Mouse (Mus musculus) CH12.LX (cell line): ENCODE measurements around the gene Slc16a9. TPM values are rescaled to one million over a fixed set of nuclear protein-coding genes. Genes with fewer than 3 reads are reported as not detected.

Experiments used
- DNase-seq: peaks from one replicate; pipeline ENCODE4 v3.0.0-alpha.2; 2013; ENCODE audit errors: extremely low read depth
- H3K27ac ChIP-seq: 2 replicates; pipeline ENCODE4 v1.5.1; 2012; ENCODE audit warnings: low read depth, mild to moderate bottlenecking, control low read depth, moderate library complexity; ENCODE audit not compliant: insufficient read depth
- H3K27me3 ChIP-seq: replicated peaks from 2 replicates; pipeline ENCODE3; 2012; ENCODE audit warnings: inconsistent platforms
- H3K36me3 ChIP-seq, 2 experiments: replicated peaks in 1 of 2; 2 replicates each; pipeline versions ENCODE3 to v1.6.1; 2012; ENCODE audit warnings: inconsistent platforms in 1 of 2, low read length in 1 of 2, mild to moderate bottlenecking in 1 of 2, mixed read lengths in 1 of 2, moderate library complexity in 1 of 2; ENCODE audit not compliant: control insufficient read depth in 1 of 2, insufficient read depth in 1 of 2
- H3K4me1 ChIP-seq, 2 experiments: 2 replicates each; pipeline ENCODE4 v1.6.1; 2012; ENCODE audit warnings: inconsistent platforms in 1 of 2, moderate library complexity in 1 of 2; ENCODE audit not compliant: insufficient read depth in 2 of 2, control insufficient read depth in 1 of 2
- H3K4me2 ChIP-seq: 2 replicates; pipeline ENCODE4 v1.6.1; 2012; ENCODE audit warnings: low read depth, mild to moderate bottlenecking, control low read depth; ENCODE audit not compliant: poor library complexity, insufficient read depth, severe bottlenecking
- H3K4me3 ChIP-seq, 3 experiments: fragments of 150-350 bp in 1 of 3; sonication (generic) in 1 of 3; replicated peaks in 1 of 3; 2 replicates each; pipeline versions ENCODE3 to v1.5.1; 2011 to 2012; ENCODE audit warnings: low read depth in 2 of 3, low read length in 2 of 3, mild to moderate bottlenecking in 2 of 3, moderate library complexity in 2 of 3, control low read depth in 1 of 3, improper control_type of control experiment in 1 of 3, inconsistent platforms in 1 of 3, mixed read lengths in 1 of 3; ENCODE audit not compliant: poor library complexity in 1 of 3
- H3K79me2 ChIP-seq: replicated peaks from 2 replicates; pipeline ENCODE4 v1.6.1; 2012; ENCODE audit warnings: mild to moderate bottlenecking, moderate library complexity; ENCODE audit not compliant: control insufficient read depth, poor library complexity, insufficient read depth, severe bottlenecking; ENCODE audit errors: extremely low read depth
- H3K9ac ChIP-seq: 2 replicates; pipeline ENCODE4 v1.6.1; 2012; ENCODE audit warnings: low read depth, mild to moderate bottlenecking, control low read depth, moderate library complexity; ENCODE audit not compliant: insufficient read depth
- H3K9me3 ChIP-seq: replicated peaks from 2 replicates; pipeline ENCODE3; 2012; ENCODE audit warnings: low read length, inconsistent platforms, mixed read lengths
- ETS1 ChIP-seq: conservative IDR thresholded peaks from 2 replicates; pipeline ENCODE4 v1.6.1; 2012; ENCODE audit warnings: low read depth, mild to moderate bottlenecking, inconsistent platforms, low read length, improper control_type of control experiment, moderate library complexity
- JUN ChIP-seq: IDR thresholded peaks from 2 replicates; pipeline ENCODE4 v1.6.1; 2011; ENCODE audit warnings: low read depth, mild to moderate bottlenecking, low read length, improper control_type of control experiment, moderate library complexity; ENCODE audit not compliant: insufficient read depth
- MEF2A ChIP-seq: IDR thresholded peaks from 2 replicates; pipeline ENCODE4 v1.6.1; 2014; ENCODE audit warnings: low read depth, mild to moderate bottlenecking, inconsistent platforms, low read length, improper control_type of control experiment, borderline replicate concordance
- dilution Hi-C: fragments of 300-500 bp; cut with MboI; formaldehyde crosslinking; loops from 2 replicates; pipeline ENCODE4 v1.14.3; 2020; ENCODE audit warnings: low sequenced_read_pairs; ENCODE audit not compliant: extremely low pct_unique_long_range_greater_than_20kb, extremely low pct_ligation_motif_present
- in situ Hi-C: fragments of 300-500 bp; cut with MboI; formaldehyde crosslinking; loops from 3 replicates; pipeline ENCODE4 v1.14.3; 2019; ENCODE audit warnings: low sequenced_read_pairs, low pct_ligation_motif_present, low pct_unique_long_range_greater_than_20kb, mixed read lengths
- polyA plus RNA-seq: library from polyadenylated mRNA; unstranded; fragments of >175 nt; gene quantifications from 2 replicates; pipeline ENCODE4 v1.2.1, GENCODE M21; 2012; ENCODE audit warnings: low read depth; ENCODE audit not compliant: insufficient read length
- total RNA-seq, 2 experiments: library from RNA; depleted of rRNA; stranded (reverse); fragments of 300-350 nt in 1 of 2; fragments of >200 nt in 1 of 2; gene quantifications; 2 replicates each; pipeline ENCODE4 v1.2.3; 2012 to 2014

Slc16a9 gene
- total and polyA plus RNA-seq, 3 experiments, result not detected

DNA sequence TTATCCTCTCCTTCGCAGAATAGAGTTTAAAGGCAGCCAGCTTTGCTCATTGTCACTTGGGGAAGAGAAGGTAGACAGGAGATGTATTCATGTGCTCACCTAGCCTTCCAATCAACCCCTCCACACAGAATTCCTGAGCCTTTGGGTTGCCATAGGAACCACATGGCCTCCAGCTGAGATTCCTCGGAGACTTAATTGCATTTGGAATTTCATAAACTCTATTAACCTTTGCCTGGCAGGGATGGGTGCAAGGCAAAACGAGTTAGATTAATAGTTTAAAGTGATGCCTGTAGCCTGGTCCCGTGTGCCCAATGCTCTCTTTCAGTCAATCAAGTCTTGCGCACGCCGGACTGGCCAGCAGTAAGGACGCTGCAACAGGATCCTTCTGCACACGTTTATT, 83.2 kb downstream of the Slc16a9 start:
- Histone ChIP-seq H3K4me3 (no peak overlapping the region), H3K4me2 (no peak overlapping the region), H3K9me3 (peaks cover 11% of the 10 kb centered on the region), H3K9ac (no peak overlapping the region), H3K4me1 (no peaks in the 10 kb centered on the region; a peak in 1 of 4 replicates), H3K36me3 (no peaks in the 10 kb centered on the region), H3K79me2 (no peaks in the 10 kb centered on the region), H3K27ac (no peak overlapping the region), H3K27me3 (no peaks in the 10 kb centered on the region)
- in situ Hi-C loops, result no loop called here
- dilution Hi-C loops, result no loop called here
- TF ChIP-seq MEF2A (no peak), JUN (no peak), ETS1 (no peak)
- no peak for DNase-seq

Other genes with a start within 250 kb of the Slc16a9 start
- gene Ccdc6, start 148.0 kb upstream of the Slc16a9 start, total RNA-seq (2012; rRNA removed), result 28.5 and 36.7 TPM in 2 replicates
- 17.1 and 19.7 TPM in 2 replicates for gene Ccdc6, start 148.0 kb upstream of the Slc16a9 start, total RNA-seq (2014; rRNA removed)
- gene Ccdc6, start 148.0 kb upstream of the Slc16a9 start, polyA plus RNA-seq, result 33.0 and 33.5 TPM in 2 replicates
- gene Mrln, start 40.4 kb upstream of the Slc16a9 start, total RNA-seq (2012; rRNA removed), result not detected in 2 replicates
- gene Mrln, start 40.4 kb upstream of the Slc16a9 start, total RNA-seq (2014; rRNA removed), result not detected in 2 replicates
- gene Mrln, start 40.4 kb upstream of the Slc16a9 start, polyA plus RNA-seq, result not detected in 2 replicates
- not detected in 2 replicates for gene Fam13c, start 195.4 kb downstream of the Slc16a9 start, total RNA-seq (2012; rRNA removed)
- gene Fam13c, start 195.4 kb downstream of the Slc16a9 start, total RNA-seq (2014; rRNA removed), result not detected in 2 replicates
- gene Fam13c, start 195.4 kb downstream of the Slc16a9 start, polyA plus RNA-seq, result not detected in 2 replicates